Mouse (Mus musculus) kidney, postnatal 36 days (tissue): ENCODE data around the gene 1700012A03Rik.

Source experiments
- DNase-seq, 2 experiments: peaks; one replicate each; pipeline ENCODE4 v3.0.0; 2021 to 2022; ENCODE audit warnings: mixed read lengths in 2 of 2

1700012A03Rik gene

GRCm38 (mm10) chr6:32093312-32093711 lies 43.3 kb downstream of the 1700012A03Rik start:
- DNase-seq = no peak

GRCm38 (mm10) chr6:32105547-32106275 lies 55.7 kb downstream of the 1700012A03Rik start:
- DNase-seq = no peak
